ENCODE assay signal across 8 mouse cellular contexts in genomic region chr10:85103085-85103885, GRCm38 (mm10). TPM values are rescaled to one million over a fixed set of nuclear protein-coding genes. Genes with fewer than 3 reads are reported as not detected.
A peak's percentile ranks its signal among the peaks of the same experiment; 100 is the strongest.
DNase-seq lines count a peak whose midpoint lies in the region; ATAC-seq and TF ChIP-seq lines count a peak whose summit lies in the region.

No protein-coding gene starts in this region.

- H3K9me3 ChIP-seq in intestine, postnatal 0 days (ENCODE audit: control insufficient read depth) = no peaks in the 10 kb centered on the region
- no peaks in the 10 kb centered on the region for H3K9me3 ChIP-seq in liver, embryonic 14.5 days (ENCODE audit: control insufficient read depth, low read length)
- H3K9me3 ChIP-seq in stomach, embryonic 15.5 days = no peaks in the 10 kb centered on the region

- no peak for TF ChIP-seq CTCF in intestine, postnatal 0 days (IDR thresholded peaks at IDR 0.05; ENCODE audit: low read depth)
- TF ChIP-seq CTCF in liver, embryonic 14.5 days (IDR thresholded peaks at IDR 0.05; ENCODE audit: low read depth) = no peak; the same call in 1 of the 2 replicates

- TF ChIP-seq EP300 in liver, embryonic 14.5 days (IDR thresholded peaks at IDR 0.05; ENCODE audit: low read depth) = no peak

- no peaks in the 10 kb centered on the region for H3K27me3 ChIP-seq in intestine, postnatal 0 days (replicated peaks; ENCODE audit: control insufficient read depth, insufficient read depth, low read length)
- H3K27me3 ChIP-seq in liver, embryonic 14.5 days (ENCODE audit: control insufficient read depth, insufficient read depth, low read length) = no peaks in the 10 kb centered on the region
- H3K27me3 ChIP-seq in stomach, embryonic 15.5 days (replicated peaks) = no peaks in the 10 kb centered on the region

- no peaks in the 10 kb centered on the region for H3K36me3 ChIP-seq in intestine, postnatal 0 days (ENCODE audit: control insufficient read depth, insufficient read depth)
- no peaks in the 10 kb centered on the region for H3K36me3 ChIP-seq in liver, embryonic 14.5 days (replicated peaks; ENCODE audit: control insufficient read depth, insufficient read depth, low read depth)
- no peaks in the 10 kb centered on the region for H3K36me3 ChIP-seq in stomach, embryonic 15.5 days

- peak overlapping the region; percentile 88 for H3K9ac ChIP-seq in intestine, postnatal 0 days (ENCODE audit: low read depth, low read length)
- H3K9ac ChIP-seq in liver, embryonic 14.5 days (replicated peaks) = peak overlapping the region; percentile 94
- H3K9ac ChIP-seq in stomach, embryonic 15.5 days = peak overlapping the region; percentile 95

- under 1% methylated on average over 34 of the region's 34 CpGs for WGBS in intestine, postnatal 0 days
- 2% methylated on average over 34 of the region's 34 CpGs for WGBS in liver, embryonic 14.5 days (ENCODE audit: insufficient replicate concordance)
- 1% methylated on average over 34 of the region's 34 CpGs for WGBS in stomach, embryonic 15.5 days

- H3K4me3 ChIP-seq in intestine, postnatal 0 days (ENCODE audit: low read depth, low read length) = peak overlapping the region; percentile 95
- peak overlapping the region; percentile 76 to 95 for H3K4me3 ChIP-seq in liver, embryonic 14.5 days (ENCODE audit: insufficient read depth in 1 of 2, low read depth in 2 of 2, low read length in 2 of 2)
- H3K4me3 ChIP-seq in stomach, embryonic 15.5 days (replicated peaks) = peak overlapping the region; percentile 98

- H3K4me1 ChIP-seq in intestine, postnatal 0 days (replicated peaks; ENCODE audit: control insufficient read depth, insufficient read depth, low read length) = no peaks in the 10 kb centered on the region
- H3K4me1 ChIP-seq in liver, embryonic 14.5 days (replicated peaks; ENCODE audit: control insufficient read depth in 2 of 2, insufficient read depth in 2 of 2, low read length in 1 of 2) = peaks cover 5 to 8% of the 10 kb centered on the region in 2 experiments
- no peaks in the 10 kb centered on the region for H3K4me1 ChIP-seq in stomach, embryonic 15.5 days

- ATAC-seq in granulocyte monocyte progenitor cell, adult 5-6 weeks (replicated peaks; ENCODE audit: poor library complexity, severe bottlenecking) = peak; percentile 37
- ATAC-seq in intestine, postnatal 0 days = peak; percentile 69
- peak; percentile 14 for ATAC-seq in liver, embryonic 14.5 days (ENCODE audit: insufficient read depth)
- ATAC-seq in stomach, embryonic 15.5 days (ENCODE audit: insufficient read depth, low FRiP score, low read depth) = peak; percentile 41; the same call in 1 of the 2 replicates

- peak; percentile 79 for DNase-seq in A20 (ENCODE audit: low read depth, low spot score)
- peak; percentile 49 for DNase-seq in adipocyte (ENCODE audit: low spot score)
- peak; percentile 76 for DNase-seq in embryo, embryonic 10 days (ENCODE audit: low spot score)
- DNase-seq in liver, embryonic 14.5 days (ENCODE audit: low read depth in 3 of 3, low spot score in 3 of 3) = peak in 1 of 3 experiments; percentile 22
- DNase-seq in natural killer cell, adult 2 months (ENCODE audit: low spot score in 2 of 2) = peak; percentile 2 to 4

- H3K27ac ChIP-seq in intestine, postnatal 0 days (ENCODE audit: low read depth, low read length) = peak overlapping the region; percentile 88
- H3K27ac ChIP-seq in liver, embryonic 14.5 days = peak overlapping the region; percentile 30; the same call in 1 of the 2 replicates
- H3K27ac ChIP-seq in stomach, embryonic 15.5 days = peak overlapping the region; percentile 88

- peak overlapping the region; percentile 91 for H3K4me2 ChIP-seq in intestine, postnatal 0 days (replicated peaks; ENCODE audit: low read depth)
- peak overlapping the region; percentile 80 for H3K4me2 ChIP-seq in liver, embryonic 14.5 days (ENCODE audit: low read depth)
- peak overlapping the region; percentile 86 for H3K4me2 ChIP-seq in stomach, embryonic 15.5 days

RNA-seq across cellular contexts. Expression of gene Tmem263, which starts 0.9 kb away (rescaled TPM):
- 23.5 and 25.0 TPM in 2 replicates for total RNA-seq in granulocyte monocyte progenitor cell, adult 5-6 weeks (2014; fragmentation: Nextera tagmentation)
- total RNA-seq in granulocyte monocyte progenitor cell, adult 5-6 weeks (2017) = 16.1 and 17.6 TPM in 2 replicates
- 42.3 and 43.2 TPM in 2 replicates for polyA plus RNA-seq in intestine, postnatal 0 days (2015; fragmentation: Nextera tagmentation; extraction: Ambion mirVana)
- polyA plus RNA-seq in liver, embryonic 14.5 days (2012; rRNA removed) = 2.3 and 3.7 TPM in 2 replicates
- polyA plus RNA-seq in liver, embryonic 14.5 days (2014; fragmentation: Nextera tagmentation; extraction: Ambion mirVana) = 10.9 and 11.1 TPM in 2 replicates
- 73.5 and 75.4 TPM in 2 replicates for polyA plus RNA-seq in stomach, embryonic 15.5 days (2015; fragmentation: Nextera tagmentation; extraction: Ambion mirVana)

RNA-seq across cellular contexts. Expression of gene Fhl4, which starts 1.0 kb away (rescaled TPM):
- total RNA-seq in granulocyte monocyte progenitor cell, adult 5-6 weeks (2014; fragmentation: Nextera tagmentation) = 0.88 and 1.5 TPM in 2 replicates
- total RNA-seq in granulocyte monocyte progenitor cell, adult 5-6 weeks (2017) = 1.2 and 2.0 TPM in 2 replicates
- polyA plus RNA-seq in intestine, postnatal 0 days (2015; fragmentation: Nextera tagmentation; extraction: Ambion mirVana) = 0.37 and 0.38 TPM in 2 replicates
- 0.15 and 0.16 TPM in 2 replicates for polyA plus RNA-seq in liver, embryonic 14.5 days (2012; rRNA removed)
- 0.34 and 0.43 TPM in 2 replicates for polyA plus RNA-seq in liver, embryonic 14.5 days (2014; fragmentation: Nextera tagmentation; extraction: Ambion mirVana)
- polyA plus RNA-seq in stomach, embryonic 15.5 days (2015; fragmentation: Nextera tagmentation; extraction: Ambion mirVana) = 0.85 and 0.88 TPM in 2 replicates

RNA-seq across cellular contexts. Expression of gene Mterf2, which starts 24.5 kb away (rescaled TPM):
- total RNA-seq in granulocyte monocyte progenitor cell, adult 5-6 weeks (2014; fragmentation: Nextera tagmentation) = 3.4 TPM in 1 of 2 replicates, not detected in the other
- total RNA-seq in granulocyte monocyte progenitor cell, adult 5-6 weeks (2017) = 9.2 and 12.0 TPM in 2 replicates
- 11.7 and 12.6 TPM in 2 replicates for polyA plus RNA-seq in intestine, postnatal 0 days (2015; fragmentation: Nextera tagmentation; extraction: Ambion mirVana)
- polyA plus RNA-seq in liver, embryonic 14.5 days (2012; rRNA removed) = 2.5 and 4.4 TPM in 2 replicates
- 5.2 and 6.4 TPM in 2 replicates for polyA plus RNA-seq in liver, embryonic 14.5 days (2014; fragmentation: Nextera tagmentation; extraction: Ambion mirVana)
- 9.8 and 12.9 TPM in 2 replicates for polyA plus RNA-seq in stomach, embryonic 15.5 days (2015; fragmentation: Nextera tagmentation; extraction: Ambion mirVana)

Comparison
In these comparisons a context has a peak if more than half of its experiments do, and no peak if none do; other contexts are left out.
1. ATAC-seq: peak in every context shown above with its lines; median percentile 69 in intestine, postnatal 0 days; 41 in stomach, embryonic 15.5 days; 37 in granulocyte monocyte progenitor cell, adult 5-6 weeks; 14 in liver, embryonic 14.5 days.
2. H3K27ac ChIP-seq: peak in every context shown above with its lines; median percentile 88 in intestine, postnatal 0 days; 88 in stomach, embryonic 15.5 days; 30 in liver, embryonic 14.5 days.